Mouse (Mus musculus) adrenal gland, adult (tissue): ENCODE measurements around the gene Olfr49.
"Not testable (repeated sequence)": the region's sequence is repeated elsewhere in the genome, so short reads cannot be mapped to it uniquely, and the experiment has no call there.

Experiments
- DNase-seq, 2 experiments: peaks; one replicate each; pipeline ENCODE4 v3.0.0; 2022 to 2023; ENCODE audit warnings: low spot score in 1 of 2; ENCODE audit not compliant: inconsistent age in 2 of 2

Olfr49 gene

DNA sequence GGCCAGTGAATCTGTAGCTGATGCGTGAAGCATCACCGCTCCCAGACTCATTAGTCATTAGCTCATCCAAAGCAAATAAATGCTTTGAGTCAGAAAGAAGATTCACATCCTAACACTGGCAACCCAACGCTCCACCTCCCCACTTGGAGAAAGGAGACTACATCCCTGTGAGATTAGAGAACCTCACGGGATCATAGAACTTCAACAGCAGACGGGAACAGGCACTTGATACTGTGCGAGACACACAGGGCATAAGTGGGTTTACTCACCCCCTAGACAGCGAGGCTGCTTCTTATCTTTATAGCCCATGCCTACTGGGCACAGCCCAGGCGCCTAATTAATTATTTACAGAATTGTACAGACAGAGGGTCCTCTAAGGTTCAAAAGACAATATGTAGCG, 52.6 kb downstream of the Olfr49 start:
- no peak for DNase-seq

DNA sequence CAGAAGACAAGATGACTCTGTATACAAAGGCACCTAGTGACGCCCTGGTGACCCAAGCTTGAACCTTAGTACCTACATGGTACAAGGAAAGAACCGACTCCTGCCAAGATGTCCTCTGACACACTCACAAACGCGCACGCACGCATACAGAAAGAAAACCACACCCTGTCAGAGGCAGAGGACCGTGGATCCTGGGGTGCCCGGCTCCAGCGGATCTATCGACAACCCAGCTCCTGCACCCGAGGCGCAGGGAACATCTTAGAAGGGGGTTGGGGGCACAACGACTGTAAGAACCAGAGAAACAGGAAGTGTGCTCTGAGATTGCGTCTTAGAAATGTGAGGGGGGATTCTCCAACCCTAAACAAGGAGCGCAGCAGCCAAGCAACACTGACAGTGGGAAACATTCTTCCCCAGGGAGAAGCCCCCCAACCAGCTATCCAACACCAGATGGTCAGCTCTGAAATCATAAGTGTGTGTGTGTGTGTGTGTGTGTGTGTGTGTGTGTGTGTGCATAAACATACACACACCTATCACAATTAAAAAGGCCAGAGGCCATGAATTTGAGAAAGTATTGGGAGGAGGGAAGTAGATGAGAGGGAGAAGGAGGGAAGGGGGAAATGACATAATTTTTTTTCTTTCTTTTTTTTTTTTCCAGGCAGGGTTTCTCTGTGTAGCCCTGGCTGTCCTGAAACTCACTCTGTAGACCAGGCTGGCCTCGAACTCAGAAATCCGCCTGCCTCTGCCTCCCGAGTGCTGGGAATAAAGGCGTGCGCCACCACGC, 53.4 kb downstream of the Olfr49 start:
- no peak for DNase-seq

- DNase-seq: no peak
Measured at GRCm38 (mm10) chr14:54230638-54231150, 54.0 kb downstream of the Olfr49 start.

- DNase-seq: not testable (repeated sequence)
Measured at GRCm38 (mm10) chr14:54229849-54230248, 54.9 kb downstream of the Olfr49 start.

- no peak for DNase-seq
Measured at GRCm38 (mm10) chr14:54228933-54229713, 55.6 kb downstream of the Olfr49 start.

GRCm38 (mm10) chr14:54228501-54228900, 56.2 kb downstream of the Olfr49 start:
- DNase-seq: no peak
